Mouse (Mus musculus): ENCODE measurements at regions not wholly inside any gene's neighbourhood (a gene's known extent, or its start where the extent isn't known, plus 50 kb on each side); places are given as distances from the start of the nearest gene placed in this dataset.

GRCm38 (mm10) chr1:25012754-25013153 lies 334.3 kb downstream of the Lmbrd1 start:
- Histone ChIP-seq H3K36me3 (no peaks in the 10 kb centered on the region), H3K27ac (no peak overlapping the region), H3K4me2 (no peak overlapping the region), H3K4me3 (no peak overlapping the region), H3K9ac (no peak overlapping the region), H3K9me3 (no peaks in the 10 kb centered on the region), H3K4me1 (replicated peaks) (no peaks in the 10 kb centered on the region), H3K27me3 (no peaks in the 10 kb centered on the region)
- no peak for ATAC-seq (ENCODE audit: low FRiP score)
- 74% methylated on average over 1 of the region's 1 CpGs for WGBS
